Mouse (Mus musculus): Measurements from ENCODE around the gene Prrt4.
"Not testable (repeated sequence)": the region's sequence is repeated elsewhere in the genome, so short reads cannot be mapped to it uniquely, and the experiment has no call there.

The Prrt4 gene

GRCm38 (mm10) chr6:29198309-29199222, 19.2 kb upstream of the Prrt4 start:
- DNase-seq (ENCODE audit: low spot score): peak; percentile 58

- no peak for DNase-seq (ENCODE audit: low spot score)
Measured at GRCm38 (mm10) chr6:29195846-29196698, 16.7 kb upstream of the Prrt4 start.

GRCm38 (mm10) chr6:29195146-29195545, 15.8 kb upstream of the Prrt4 start:
- DNase-seq (ENCODE audit: low spot score): no peak

GRCm38 (mm10) chr6:29193961-29194750, 14.8 kb upstream of the Prrt4 start:
- no peak for DNase-seq (ENCODE audit: low spot score)

- no peak for DNase-seq (ENCODE audit: low spot score)
Measured at GRCm38 (mm10) chr6:29187936-29188335, 8.6 kb upstream of the Prrt4 start.

GRCm38 (mm10) chr6:29179843-29180242, 459 bp upstream of the Prrt4 start:
- DNase-seq (ENCODE audit: low spot score): no peak

- no peak for DNase-seq (ENCODE audit: low spot score)
Measured at GRCm38 (mm10) chr6:29177901-29178879, 1.2 kb downstream of the Prrt4 start.

- no peak for DNase-seq (ENCODE audit: low spot score)
Measured at GRCm38 (mm10) chr6:29175113-29175512, 4.3 kb downstream of the Prrt4 start.

GRCm38 (mm10) chr6:29174368-29174767, 5.0 kb downstream of the Prrt4 start:
- DNase-seq (ENCODE audit: low spot score): no peak

GRCm38 (mm10) chr6:29170952-29171388, 8.4 kb downstream of the Prrt4 start:
- DNase-seq (ENCODE audit: low spot score): peak; percentile 58

GRCm38 (mm10) chr6:29170063-29170921, 9.1 kb downstream of the Prrt4 start:
- peak; percentile 21 for DNase-seq (ENCODE audit: low spot score)

- DNase-seq (ENCODE audit: low spot score): no peak
Measured at GRCm38 (mm10) chr6:29169675-29170062, 9.7 kb downstream of the Prrt4 start.

GRCm38 (mm10) chr6:29168871-29169270, 10.5 kb downstream of the Prrt4 start:
- DNase-seq (ENCODE audit: low spot score): no peak

GRCm38 (mm10) chr6:29166196-29166595, 13.2 kb downstream of the Prrt4 start:
- no peak for DNase-seq (ENCODE audit: low spot score)

GRCm38 (mm10) chr6:29164314-29165244, 14.8 kb downstream of the Prrt4 start, which contains the start of gene Rbm28:
Gene Rbm28, minus strand, starts transcription at chr6:29165006.
- peak; percentile 52 for DNase-seq (ENCODE audit: low spot score)

GRCm38 (mm10) chr6:29161291-29161690, 18.1 kb downstream of the Prrt4 start:
- not testable (repeated sequence) for DNase-seq (ENCODE audit: low spot score)

GRCm38 (mm10) chr6:29160786-29161185, 18.6 kb downstream of the Prrt4 start:
- no peak for DNase-seq (ENCODE audit: low spot score)

- DNase-seq (ENCODE audit: low spot score): no peak
Measured at GRCm38 (mm10) chr6:29156326-29156725, 23.1 kb downstream of the Prrt4 start.

- no peak for DNase-seq (ENCODE audit: low spot score)
Measured at GRCm38 (mm10) chr6:29150001-29150400, 29.4 kb downstream of the Prrt4 start.
